Mouse (Mus musculus) kidney, adult 8-10 months (tissue): Measurements from ENCODE around the gene Rps27a.
"Not testable (repeated sequence)": the region's sequence is repeated elsewhere in the genome, so short reads cannot be mapped to it uniquely, and the experiment has no call there.

Experiments used
- DNase-seq, 2 experiments: peaks; one replicate each; pipeline ENCODE4 v3.0.0; 2022

Gene Rps27a

GRCm38 (mm10) chr11:29547752-29548503 is at the start of gene Rps27a, which contains the start of gene Clhc1:
Gene Rps27a (minus strand): TSS chr11:29548109.
Gene Clhc1 (plus strand): TSS chr11:29547950.
- peak; percentile 88 to 94 for DNase-seq

- DNase-seq = no peak
Measured at GRCm38 (mm10) chr11:29597159-29597558, 49.2 kb upstream of the Rps27a start.

DNA sequence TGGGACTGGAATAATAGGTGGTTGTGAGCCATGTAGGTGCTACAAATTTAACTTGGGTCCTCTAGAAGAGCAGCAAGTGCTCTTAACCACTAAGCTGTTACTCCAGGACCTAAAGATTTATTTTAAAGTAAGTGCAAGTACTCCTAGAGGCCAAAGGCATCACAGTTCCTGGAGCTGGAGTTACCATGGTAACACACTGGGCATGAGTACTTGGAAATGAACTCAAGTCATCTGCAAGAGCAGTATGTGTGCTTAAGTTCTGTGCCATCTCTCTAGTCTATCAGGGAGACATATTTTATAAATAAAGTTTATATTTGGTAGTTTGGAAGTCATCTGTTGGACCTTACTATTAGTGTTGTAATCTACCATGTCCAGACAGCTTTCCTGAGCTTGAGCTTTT is 47.3 kb upstream of the Rps27a start:
- DNase-seq = no peak

DNA sequence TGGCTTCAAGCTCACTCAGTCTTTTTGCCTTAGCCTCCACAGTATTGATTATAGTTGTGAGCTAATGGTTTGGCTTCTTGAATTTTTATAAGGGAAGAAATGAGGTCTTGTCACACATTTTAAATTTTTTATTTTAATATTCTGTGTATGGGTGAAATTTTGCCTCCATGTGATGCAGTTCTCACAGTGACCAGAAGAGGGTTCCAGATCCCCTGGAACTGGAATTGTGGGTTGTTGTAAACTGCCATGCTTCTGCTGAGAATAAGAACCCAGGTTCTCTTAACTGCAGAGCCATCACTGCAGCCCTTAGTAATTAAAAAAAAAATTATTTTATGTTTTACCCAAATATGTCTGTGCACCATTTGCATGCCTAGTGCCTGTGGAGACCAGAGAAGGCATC is 31.7 kb upstream of the Rps27a start:
- DNase-seq = no peak

DNA sequence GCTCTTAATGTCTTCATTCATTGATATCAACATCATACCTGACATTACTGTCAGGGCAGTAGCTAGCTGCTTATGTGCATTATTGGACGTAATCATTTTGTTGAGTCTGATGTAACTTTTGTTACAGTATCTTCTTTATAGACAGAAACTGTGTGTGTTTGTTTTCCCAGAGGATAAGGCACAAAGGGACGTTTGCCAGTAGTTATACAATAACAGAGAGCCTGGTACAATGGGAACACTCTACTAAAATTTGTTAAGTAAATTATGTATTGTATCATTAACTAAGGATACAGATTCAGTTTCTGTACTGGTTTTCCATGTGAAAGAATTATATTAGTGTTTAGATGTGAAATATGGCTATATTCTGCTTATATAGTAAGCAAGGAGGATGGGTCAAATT is 24.7 kb upstream of the Rps27a start:
- no peak for DNase-seq

GRCm38 (mm10) chr11:29571536-29571935 is 23.6 kb upstream of the Rps27a start:
- no peak for DNase-seq

GRCm38 (mm10) chr11:29563406-29563805 is 15.5 kb upstream of the Rps27a start:
- peak; percentile 15 to 24 for DNase-seq

DNA sequence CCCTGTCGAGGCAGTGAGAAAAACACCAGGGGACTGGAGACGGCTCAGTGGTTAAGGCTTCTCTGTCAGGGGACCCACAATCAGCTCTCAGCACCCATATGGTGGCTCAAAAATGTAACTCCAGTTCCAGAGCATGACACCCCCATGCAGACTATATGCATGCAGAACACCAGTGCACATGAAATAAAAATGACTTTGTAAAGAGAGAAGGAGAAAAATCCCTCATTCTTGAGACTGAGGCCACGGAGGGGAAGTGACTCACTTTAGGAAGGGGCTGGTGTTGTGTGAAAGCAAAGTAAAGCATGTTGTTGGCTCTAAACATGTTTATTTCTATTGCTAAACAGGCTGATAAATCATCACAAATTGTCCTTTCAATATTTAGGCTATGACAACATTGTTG is 13.1 kb upstream of the Rps27a start:
- DNase-seq = no peak

- no peak for DNase-seq
Measured at GRCm38 (mm10) chr11:29560452-29560851, 12.5 kb upstream of the Rps27a start.

DNA sequence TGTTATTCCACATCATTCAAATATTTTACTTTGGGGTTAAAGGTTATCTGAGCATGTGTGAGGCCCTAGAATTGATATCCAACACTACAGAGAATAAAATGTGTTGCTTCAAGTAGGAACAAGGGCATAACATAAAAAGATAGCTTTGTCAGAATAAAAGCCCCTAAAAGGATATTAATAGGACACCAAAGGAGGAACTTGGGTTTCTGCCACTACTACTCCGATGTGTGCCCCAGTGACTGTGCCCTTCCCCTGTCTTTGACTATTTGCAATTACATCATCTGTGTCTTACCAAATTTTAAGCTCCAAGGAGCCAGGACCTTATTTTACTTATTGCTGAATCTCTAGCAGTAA is 1.5 kb upstream of the Rps27a start:
- no peak for DNase-seq

DNA sequence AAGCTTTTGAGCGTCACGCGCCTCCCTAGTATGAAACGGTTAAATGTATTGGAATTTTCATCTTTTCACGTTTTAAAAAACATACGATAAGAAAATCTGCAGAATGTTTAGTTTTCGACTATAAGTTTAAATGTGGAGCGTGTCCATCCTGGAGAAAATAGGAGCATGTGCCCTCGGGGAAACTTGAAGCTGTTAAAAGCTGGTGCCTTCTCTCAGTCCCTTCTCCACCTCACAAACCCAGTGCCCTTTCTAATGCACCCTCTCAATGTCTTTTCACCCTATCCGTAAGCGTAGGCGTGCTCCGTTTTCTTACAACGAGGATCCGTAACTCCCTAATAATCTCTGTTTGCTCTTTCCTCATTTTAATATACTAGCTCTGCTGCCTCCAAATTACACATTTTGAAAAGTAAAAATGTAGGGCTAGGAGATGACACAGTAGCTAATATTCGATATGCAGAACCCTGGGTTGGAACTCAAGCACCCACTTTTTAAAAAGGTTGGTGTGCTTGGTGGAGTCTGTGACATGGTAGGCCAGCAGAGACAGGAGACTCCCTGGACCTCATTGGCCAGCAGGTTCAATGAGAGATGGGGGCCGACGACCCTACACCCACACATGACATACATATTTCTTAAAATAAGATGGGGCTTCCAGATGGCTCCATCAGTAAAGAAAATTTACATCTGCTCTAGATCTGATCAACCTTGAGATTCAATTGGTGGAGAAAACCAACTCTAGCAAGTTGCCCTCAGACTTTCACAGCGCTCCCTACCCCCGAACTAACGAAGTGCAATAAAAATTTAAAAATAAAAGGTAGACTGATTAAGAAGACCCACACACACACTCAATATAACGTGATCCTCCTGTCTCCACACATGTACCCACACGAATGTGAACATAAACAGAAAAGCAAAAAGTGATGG is 855 bp upstream of the Rps27a start:
- no peak for DNase-seq

DNA sequence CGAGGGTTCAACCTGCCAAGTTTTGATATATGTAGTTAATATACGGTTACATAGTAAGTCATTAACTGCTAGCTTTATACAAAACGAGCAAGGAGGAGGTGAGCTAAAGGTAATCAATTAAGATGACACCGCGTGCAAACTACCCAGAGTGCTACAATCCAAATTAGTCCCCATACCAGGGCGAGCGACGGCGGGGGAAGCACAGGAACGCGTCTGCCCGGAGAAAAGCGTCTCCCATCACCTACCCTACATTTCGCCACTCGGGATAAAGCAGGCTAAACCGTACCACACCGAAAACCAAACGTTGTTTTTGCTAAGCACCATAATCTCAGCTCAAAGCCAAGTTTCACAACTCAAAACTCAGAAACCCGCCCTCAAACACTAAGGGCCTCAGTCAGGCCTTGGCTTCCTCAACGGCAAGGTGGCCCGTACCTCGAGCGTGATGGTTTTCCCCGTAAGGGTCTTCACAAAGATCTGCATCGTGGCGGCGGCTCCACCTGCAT is 609 bp downstream of the Rps27a start:
- DNase-seq = peak in 1 of 2 experiments; percentile 9

DNA sequence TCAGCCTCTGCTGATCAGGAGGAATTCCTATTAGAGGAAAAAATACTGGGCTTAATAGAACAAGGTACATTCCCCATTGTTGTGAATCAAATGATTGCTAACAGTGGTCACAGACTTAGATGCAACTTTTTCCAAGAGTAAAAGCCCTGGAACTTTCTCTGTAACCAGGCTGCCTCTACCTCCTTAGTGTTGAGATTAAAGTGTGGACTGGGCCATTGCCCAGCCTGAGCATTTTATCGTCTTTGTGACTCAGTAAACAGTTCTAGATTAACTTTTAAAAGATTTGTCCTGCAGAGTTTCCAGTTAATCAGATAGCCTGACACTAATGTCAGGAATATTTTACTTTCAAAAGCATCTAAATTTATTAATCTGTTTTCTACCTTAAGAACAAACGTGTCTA is 1.1 kb downstream of the Rps27a start:
- no peak for DNase-seq

DNA sequence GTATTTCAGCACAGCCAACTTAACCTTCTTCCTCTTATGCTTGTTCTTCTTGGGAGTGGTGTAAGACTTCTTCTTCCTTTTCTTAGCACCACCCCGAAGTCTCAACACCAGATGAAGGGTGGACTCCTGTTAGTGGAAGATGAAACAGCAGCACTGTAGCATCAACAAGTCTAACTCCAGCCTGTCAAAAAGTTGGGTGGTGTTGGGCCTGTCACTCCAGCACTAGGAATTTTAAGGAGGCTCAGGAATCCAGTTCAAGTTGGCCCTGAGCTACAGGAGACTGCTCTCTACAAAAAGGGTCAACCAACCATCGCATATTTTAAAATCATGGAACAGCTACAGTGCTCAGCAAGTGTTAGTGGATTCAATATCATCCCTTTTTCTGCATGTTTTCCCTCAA is 1.6 kb downstream of the Rps27a start:
- not testable (repeated sequence) for DNase-seq

DNA sequence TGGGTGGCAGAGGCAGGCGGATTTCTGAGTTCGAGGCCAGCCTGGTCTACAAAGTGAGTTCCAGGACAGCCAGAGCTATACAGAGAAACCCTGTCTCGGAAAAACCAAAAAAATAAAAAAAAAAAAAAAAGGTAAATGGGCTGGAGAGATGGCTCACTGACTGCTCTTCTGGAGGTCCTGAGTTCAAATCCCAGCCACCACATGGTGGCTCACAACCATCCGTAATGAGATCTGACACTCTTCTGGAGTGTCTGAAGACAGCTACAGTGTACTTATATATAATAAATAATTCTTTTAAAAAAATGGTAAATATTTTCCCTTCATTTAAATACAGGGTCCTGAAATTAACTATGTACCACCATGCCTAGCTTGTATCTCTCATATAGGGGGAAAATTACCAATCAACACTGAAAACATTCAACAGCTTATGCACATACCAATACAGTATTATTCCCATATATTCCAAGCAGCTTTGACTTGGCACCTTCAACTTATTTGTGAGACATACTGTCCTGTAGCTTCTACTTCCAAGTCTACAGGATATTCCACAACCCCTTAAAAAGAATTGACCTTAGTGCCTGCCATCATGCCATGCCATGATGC is 2.7 kb downstream of the Rps27a start:
- DNase-seq = not testable (repeated sequence)

- no peak for DNase-seq
Measured at GRCm38 (mm10) chr11:29544225-29544945, 3.5 kb downstream of the Rps27a start.

DNA sequence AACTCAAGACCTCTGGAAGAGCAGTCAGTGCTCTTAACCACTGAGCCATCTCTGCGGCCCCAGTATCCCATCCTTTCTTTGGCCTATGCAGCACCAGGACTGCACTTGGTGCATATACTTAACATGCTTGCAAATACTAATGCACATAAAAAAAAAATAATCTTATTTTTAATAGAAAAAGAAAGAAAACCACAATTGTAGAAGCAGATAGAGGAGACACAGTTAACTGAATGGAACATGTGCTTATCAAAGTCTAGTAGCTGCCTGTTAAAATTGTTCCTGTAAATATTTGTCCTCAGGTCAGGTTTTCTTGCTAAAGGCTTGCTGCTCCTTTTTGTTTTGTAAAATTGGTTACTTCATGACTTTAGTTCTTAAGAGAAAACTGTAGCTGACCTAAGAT is 9.7 kb downstream of the Rps27a start:
- no peak for DNase-seq

GRCm38 (mm10) chr11:29525988-29526794 is 21.7 kb downstream of the Rps27a start, which contains the start of gene Mtif2:
Gene Mtif2 (plus strand): TSS chr11:29526408.
- DNase-seq = peak; percentile 68 to 76

DNA sequence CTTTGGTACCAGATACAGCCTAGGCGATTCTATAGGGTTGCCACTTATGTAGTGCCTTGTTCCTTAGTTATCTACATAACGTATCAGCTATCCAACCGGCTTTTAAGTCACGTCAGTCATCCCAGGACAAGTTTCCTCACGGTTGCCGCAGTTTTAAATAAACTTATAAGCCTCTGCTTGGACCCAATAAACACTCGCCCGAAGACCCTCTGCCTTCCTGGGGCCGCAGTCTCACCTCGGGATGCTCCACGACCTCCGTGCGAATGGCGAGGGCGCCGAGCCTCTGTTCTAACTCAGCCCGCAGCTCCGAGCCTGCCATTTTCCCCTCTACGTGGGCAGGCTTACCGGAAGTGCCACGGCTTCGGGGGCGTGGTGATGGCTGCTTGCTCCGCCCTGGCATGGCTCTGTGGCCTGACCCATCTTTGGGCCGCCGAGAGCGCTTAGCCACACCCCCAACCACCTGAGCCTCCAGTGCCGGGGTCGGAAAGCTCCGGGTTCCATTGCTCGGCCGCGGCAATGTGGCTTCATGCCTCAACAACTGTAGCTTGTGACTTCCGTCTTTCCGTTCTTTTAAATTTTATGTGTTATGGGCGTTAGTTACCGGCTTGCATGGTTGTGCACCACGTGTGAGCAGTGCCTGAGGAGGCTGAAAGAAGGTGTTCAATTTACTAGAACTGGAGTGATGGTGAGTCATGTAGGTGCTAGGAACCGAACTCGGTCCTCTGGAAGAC is 33.1 kb downstream of the Rps27a start, which contains the start of gene Prorsd1:
Prorsd1 (minus strand) TSS at position 352 of the 731 bp plus-strand sequence.
- peak; percentile 93 to 94 for DNase-seq

DNA sequence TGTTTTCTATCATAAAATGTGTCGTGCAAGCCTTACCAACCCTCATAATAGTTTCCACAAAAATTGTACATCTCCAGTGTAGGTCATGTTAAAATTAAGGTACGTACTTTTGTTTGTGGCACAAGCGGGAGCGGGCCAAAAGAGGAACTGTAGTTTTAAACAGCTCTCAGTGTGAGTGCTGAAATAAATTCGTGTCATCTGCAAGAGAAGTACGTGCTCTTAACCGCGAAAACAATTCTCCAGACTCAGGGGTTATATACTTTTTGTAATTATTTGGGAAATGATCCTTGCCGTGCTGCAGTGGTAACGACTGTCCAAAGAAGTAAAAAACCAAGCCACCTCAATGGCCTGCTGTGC is 33.6 kb downstream of the Rps27a start:
- DNase-seq = no peak
